Mouse (Mus musculus): ENCODE results near the gene Doc2a. TPM values are rescaled to one million over a fixed set of nuclear protein-coding genes. Genes with fewer than 3 reads are reported as not detected.

Doc2a gene
- polyA plus RNA-seq, 1 experiment from 2014 or later, result not detected

GRCm38 (mm10) chr7:126856741-126857420 lies 9.7 kb downstream of the Doc2a start:
- H3K27me3 ChIP-seq (ENCODE audit: control insufficient read depth, insufficient read depth, low read depth, low read length), result no peaks in the 10 kb centered on the region
- peaks cover 22% of the 10 kb centered on the region for H3K36me3 ChIP-seq (ENCODE audit: control insufficient read depth, insufficient read depth)
- H3K9me3 ChIP-seq (replicated peaks; ENCODE audit: control insufficient read depth, low read length), result no peaks in the 10 kb centered on the region
- peaks cover 7% of the 10 kb centered on the region for H3K4me1 ChIP-seq (ENCODE audit: control insufficient read depth, low read depth, low read length)
- WGBS (ENCODE audit: insufficient replicate concordance), result 72% methylated on average over 9 of the region's 9 CpGs
- H3K4me3 ChIP-seq (ENCODE audit: low read depth, low read length), result no peak overlapping the region
- no peak overlapping the region for H3K9ac ChIP-seq (ENCODE audit: low read depth, low read length)
- ATAC-seq (ENCODE audit: low read depth), result no peak
- no peak overlapping the region for H3K4me2 ChIP-seq (ENCODE audit: low read depth, low read length)
- no peak overlapping the region for H3K27ac ChIP-seq (ENCODE audit: low read length)

GRCm38 (mm10) chr7:126860987-126861386 lies 13.8 kb downstream of the Doc2a start:
- Histone ChIP-seq H3K27me3 (ENCODE audit: control insufficient read depth, insufficient read depth, low read depth, low read length) (no peaks in the 10 kb centered on the region), H3K9me3 (replicated peaks; ENCODE audit: control insufficient read depth, low read length) (no peaks in the 10 kb centered on the region), H3K4me2 (ENCODE audit: low read depth, low read length) (peak overlapping the region; percentile 98), H3K4me1 (ENCODE audit: control insufficient read depth, low read depth, low read length) (peaks cover 22% of the 10 kb centered on the region), H3K27ac (ENCODE audit: low read length) (peak overlapping the region; percentile 29), H3K9ac (ENCODE audit: low read depth, low read length) (peak overlapping the region; percentile 75), H3K36me3 (ENCODE audit: control insufficient read depth, insufficient read depth) (peaks cover 31% of the 10 kb centered on the region), H3K4me3 (ENCODE audit: low read depth, low read length) (peak overlapping the region; percentile 73)
- 27% methylated on average over 5 of the region's 5 CpGs for WGBS (ENCODE audit: insufficient replicate concordance)
- ATAC-seq (ENCODE audit: low read depth), result no peak

DNA sequence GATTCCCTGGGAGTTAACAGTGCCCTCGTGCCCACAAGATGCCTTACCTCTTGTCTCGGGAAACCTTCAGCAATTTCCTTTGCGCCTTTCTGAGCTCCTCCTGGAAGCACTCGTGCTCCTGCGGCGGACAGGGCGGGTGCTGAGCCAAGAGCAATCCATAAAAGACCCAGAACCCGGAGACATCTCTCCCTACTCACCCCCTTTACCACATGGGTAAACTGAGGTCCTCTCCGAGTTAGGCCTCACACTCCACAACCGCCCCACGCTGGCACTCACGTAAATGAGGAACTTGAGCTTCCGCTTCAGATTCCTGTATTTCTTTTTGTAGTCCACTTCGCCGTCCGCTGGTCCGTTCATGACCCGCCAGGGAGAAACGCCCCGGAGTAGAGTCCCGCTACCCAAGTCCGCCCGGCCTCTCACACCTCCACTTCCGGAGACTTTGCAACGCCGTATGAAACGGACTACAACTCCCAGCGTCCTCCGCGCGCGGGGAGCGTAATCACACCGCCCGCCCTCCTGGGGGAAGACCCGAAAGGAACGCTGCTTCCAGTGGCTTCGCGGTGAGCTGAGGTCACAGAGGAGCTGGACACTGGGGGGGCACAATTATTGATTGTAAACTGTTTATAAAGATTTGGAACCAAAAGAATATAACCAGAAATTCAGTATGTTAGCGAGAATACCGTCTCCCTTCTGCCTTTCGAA lies 14.4 kb downstream of the Doc2a start, which contains the start of gene Hirip3:
Gene Hirip3 (plus strand): TSS at position 544 of the 702 bp plus-strand sequence.
- Histone ChIP-seq H3K9me3 (replicated peaks; ENCODE audit: control insufficient read depth, low read length) (no peaks in the 10 kb centered on the region), H3K4me2 (ENCODE audit: low read depth, low read length) (peak within 1 kb of the TSS; percentile 98), H3K4me1 (ENCODE audit: control insufficient read depth, low read depth, low read length) (peaks cover 22% of the 10 kb centered on the region), H3K9ac (ENCODE audit: low read depth, low read length) (peak within 1 kb of the TSS; percentile 75), H3K36me3 (ENCODE audit: control insufficient read depth, insufficient read depth) (peaks cover 33% of the 10 kb centered on the region), H3K27ac (ENCODE audit: low read length) (peak within 1 kb of the TSS; percentile 76), H3K4me3 (ENCODE audit: low read depth, low read length) (peak within 1 kb of the TSS; percentile 73), H3K27me3 (ENCODE audit: control insufficient read depth, insufficient read depth, low read depth, low read length) (no peaks in the 10 kb centered on the region)
- ATAC-seq (ENCODE audit: low read depth), result peak; percentile 97
- 1% methylated on average over 42 of the region's 42 CpGs for WGBS (ENCODE audit: insufficient replicate concordance)

- Histone ChIP-seq H3K36me3 (ENCODE audit: control insufficient read depth, insufficient read depth) (peaks cover 32% of the 10 kb centered on the region), H3K9me3 (replicated peaks; ENCODE audit: control insufficient read depth, low read length) (no peaks in the 10 kb centered on the region), H3K4me1 (ENCODE audit: control insufficient read depth, low read depth, low read length) (peaks cover 22% of the 10 kb centered on the region), H3K4me2 (ENCODE audit: low read depth, low read length) (peak within 1 kb of the TSS; percentile 98), H3K27ac (ENCODE audit: low read length) (peak within 1 kb of the TSS; percentile 76), H3K4me3 (ENCODE audit: low read depth, low read length) (peak within 1 kb of the TSS; percentile 73), H3K27me3 (ENCODE audit: control insufficient read depth, insufficient read depth, low read depth, low read length) (no peaks in the 10 kb centered on the region), H3K9ac (ENCODE audit: low read depth, low read length) (peak within 1 kb of the TSS; percentile 75)
- WGBS (ENCODE audit: insufficient replicate concordance), result under 1% methylated on average over 41 of the region's 41 CpGs
- ATAC-seq (ENCODE audit: low read depth), result peak; percentile 75
These were observed 15.1 kb downstream of the Doc2a start, which contains the start of gene Ino80e for GRCm38 (mm10) chr7:126862147-126862784. Ino80e (minus strand) TSS chr7:126862377.

DNA sequence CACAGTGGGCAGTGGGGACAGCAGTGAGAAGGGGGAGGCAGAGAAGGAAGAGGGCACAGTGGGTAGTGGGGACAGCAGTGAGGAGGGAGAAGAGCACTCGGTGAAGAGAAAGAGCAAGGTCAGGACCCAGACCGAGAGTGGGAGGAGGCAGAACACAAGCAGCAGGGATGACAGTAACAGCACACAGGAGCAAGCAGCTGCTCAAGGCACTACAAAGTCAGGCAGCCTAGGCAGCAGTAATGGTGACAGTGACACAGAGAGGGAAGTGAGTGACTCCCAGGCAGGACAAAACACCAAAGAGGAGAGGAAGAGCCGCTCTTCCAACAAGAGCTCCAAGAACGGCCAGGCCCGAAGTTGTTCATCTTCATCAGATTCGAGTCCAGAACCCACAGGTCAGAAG lies 16.6 kb downstream of the Doc2a start:
- WGBS (ENCODE audit: insufficient replicate concordance), result 86% methylated on average over 6 of the region's 6 CpGs
- Histone ChIP-seq H3K9me3 (replicated peaks; ENCODE audit: control insufficient read depth, low read length) (no peaks in the 10 kb centered on the region), H3K4me1 (ENCODE audit: control insufficient read depth, low read depth, low read length) (peaks cover 22% of the 10 kb centered on the region), H3K4me2 (ENCODE audit: low read depth, low read length) (peak overlapping the region; percentile 98), H3K36me3 (ENCODE audit: control insufficient read depth, insufficient read depth) (peaks cover 30% of the 10 kb centered on the region), H3K27me3 (ENCODE audit: control insufficient read depth, insufficient read depth, low read depth, low read length) (no peaks in the 10 kb centered on the region), H3K27ac (ENCODE audit: low read length) (no peak overlapping the region), H3K4me3 (ENCODE audit: low read depth, low read length) (no peak overlapping the region), H3K9ac (ENCODE audit: low read depth, low read length) (peak overlapping the region; percentile 75)
- ATAC-seq (ENCODE audit: low read depth), result no peak

GRCm38 (mm10) chr7:126867534-126867933 lies 20.3 kb downstream of the Doc2a start:
- Histone ChIP-seq H3K9me3 (replicated peaks; ENCODE audit: control insufficient read depth, low read length) (no peaks in the 10 kb centered on the region), H3K9ac (ENCODE audit: low read depth, low read length) (no peak overlapping the region), H3K27me3 (ENCODE audit: control insufficient read depth, insufficient read depth, low read depth, low read length) (no peaks in the 10 kb centered on the region), H3K27ac (ENCODE audit: low read length) (no peak overlapping the region), H3K4me1 (ENCODE audit: control insufficient read depth, low read depth, low read length) (peaks cover 14% of the 10 kb centered on the region), H3K4me3 (ENCODE audit: low read depth, low read length) (no peak overlapping the region), H3K36me3 (ENCODE audit: control insufficient read depth, insufficient read depth) (peaks cover 50% of the 10 kb centered on the region), H3K4me2 (ENCODE audit: low read depth, low read length) (no peak overlapping the region)
- no peak for ATAC-seq (ENCODE audit: low read depth)
- WGBS (ENCODE audit: insufficient replicate concordance), result 81% methylated on average over 2 of the region's 2 CpGs

- no peak for ATAC-seq (ENCODE audit: low read depth)
- 75% methylated on average over 12 of the region's 12 CpGs for WGBS (ENCODE audit: insufficient replicate concordance)
- peaks cover 55% of the 10 kb centered on the region for H3K36me3 ChIP-seq (ENCODE audit: control insufficient read depth, insufficient read depth)
These were observed 20.8 kb downstream of the Doc2a start for GRCm38 (mm10) chr7:126868003-126868402.

GRCm38 (mm10) chr7:126869780-126870519 lies 22.7 kb downstream of the Doc2a start:
- no peaks in the 10 kb centered on the region for H3K9me3 ChIP-seq (replicated peaks; ENCODE audit: control insufficient read depth, low read length)
- H3K9ac ChIP-seq (ENCODE audit: low read depth, low read length), result no peak overlapping the region
- no peak overlapping the region for H3K4me2 ChIP-seq (ENCODE audit: low read depth, low read length)
- no peak overlapping the region for H3K4me3 ChIP-seq (ENCODE audit: low read depth, low read length)
- peaks cover 65% of the 10 kb centered on the region for H3K36me3 ChIP-seq (ENCODE audit: control insufficient read depth, insufficient read depth)
- H3K4me1 ChIP-seq (ENCODE audit: control insufficient read depth, low read depth, low read length), result no peaks in the 10 kb centered on the region
- no peak overlapping the region for H3K27ac ChIP-seq (ENCODE audit: low read length)
- WGBS (ENCODE audit: insufficient replicate concordance), result 84% methylated on average over 23 of the region's 23 CpGs
- no peak for ATAC-seq (ENCODE audit: low read depth)
- no peaks in the 10 kb centered on the region for H3K27me3 ChIP-seq (ENCODE audit: control insufficient read depth, insufficient read depth, low read depth, low read length)

More at GRCm38 (mm10) chr7:126868003-126868402, 20.8 kb downstream of the Doc2a start:
- Histone ChIP-seq H3K27ac (ENCODE audit: low read length) (no peak overlapping the region), H3K9ac (ENCODE audit: low read depth, low read length) (no peak overlapping the region), H3K27me3 (ENCODE audit: control insufficient read depth, insufficient read depth, low read depth, low read length) (no peaks in the 10 kb centered on the region), H3K4me1 (ENCODE audit: control insufficient read depth, low read depth, low read length) (peaks cover 10% of the 10 kb centered on the region), H3K9me3 (replicated peaks; ENCODE audit: control insufficient read depth, low read length) (no peaks in the 10 kb centered on the region), H3K4me3 (ENCODE audit: low read depth, low read length) (no peak overlapping the region), H3K4me2 (ENCODE audit: low read depth, low read length) (no peak overlapping the region)

Data from liver, embryonic 16.5 days (tissue).